Mouse (Mus musculus): ENCODE measurements around the gene Tnni1.
A peak's percentile ranks its signal among the peaks of the same experiment; 100 is the strongest.

DNA sequence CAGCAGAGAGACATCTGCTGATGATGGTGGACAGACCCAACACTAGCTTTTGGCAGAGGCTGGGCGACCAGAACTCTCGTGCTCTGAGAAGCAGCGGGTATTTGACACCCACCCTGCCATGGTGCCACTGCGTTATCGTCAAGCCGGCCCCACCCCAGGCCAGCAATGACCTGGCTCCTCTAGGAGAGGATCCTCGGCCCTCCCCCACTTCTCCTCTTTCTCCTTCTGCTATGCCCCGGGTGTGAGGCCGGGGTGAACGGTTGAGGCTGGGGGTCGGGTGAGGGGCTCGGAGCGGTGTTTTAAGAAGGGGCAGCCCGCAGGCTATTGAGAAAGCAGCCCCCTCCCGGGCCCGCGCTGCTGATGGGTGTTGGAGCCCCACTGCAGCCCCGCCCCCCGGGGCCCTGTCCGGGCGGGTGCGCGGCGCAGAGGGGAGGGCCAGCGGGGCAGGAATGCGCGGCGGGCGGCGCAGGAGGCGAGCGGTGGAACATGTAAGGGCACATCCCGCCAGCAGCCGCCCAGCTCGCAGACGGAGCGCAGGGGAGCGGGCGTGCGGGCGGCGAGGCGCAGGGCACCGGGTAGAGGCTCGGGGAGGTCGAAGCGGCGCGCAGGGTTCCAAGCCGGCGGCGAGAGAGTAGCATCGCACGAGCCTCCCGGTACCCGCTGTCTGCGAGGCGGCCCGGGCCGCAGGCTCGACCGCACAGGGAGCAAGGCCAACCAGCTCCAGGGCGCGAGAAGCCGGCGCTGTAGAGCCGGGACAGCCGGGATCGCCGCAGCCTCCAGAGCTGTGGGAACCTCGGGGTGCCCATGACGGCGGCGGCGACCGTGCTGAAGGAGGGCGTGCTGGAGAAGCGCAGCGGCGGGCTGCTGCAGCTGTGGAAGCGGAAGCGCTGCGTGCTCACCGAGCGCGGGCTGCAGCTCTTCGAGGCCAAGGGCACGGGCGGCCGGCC lies 13.3 kb upstream of the Tnni1 start, which contains the start of gene Phlda3:
- TF ChIP-seq POLR2A (IDR thresholded peaks at IDR 0.05; ENCODE audit: extremely low read depth, insufficient read depth, low read length) (0 out of 2 replicates have a peak, but pooled peaks have one; percentile 22), CTCF (IDR thresholded peaks at IDR 0.05; ENCODE audit: low read depth, low read length) (no peak)
